Mouse (Mus musculus) heart, embryonic 11.5 days (tissue): ENCODE results near the gene Gucd1. TPM values are rescaled to one million over a fixed set of nuclear protein-coding genes. Genes with fewer than 3 reads are reported as not detected.
"Not testable (repeated sequence)": the region's sequence is repeated elsewhere in the genome, so short reads cannot be mapped to it uniquely, and the experiment has no call there.

ENCODE experiments used
- ATAC-seq: fragments of 200-750 bp; cut with Nextera tagmentation; replicated peaks from 2 replicates; pipeline ENCODE4 v1.8.0; 2017; ENCODE audit warnings: moderate library complexity; ENCODE audit not compliant: insufficient number of reproducible peaks, low FRiP score, low TSS enrichment
- H3K27ac ChIP-seq: fragments of 300-500 bp; sonication (generic); 2 replicates; pipeline ENCODE4 v1.5.1; 2014; ENCODE audit warnings: mild to moderate bottlenecking, low read depth, low read length
- H3K27me3 ChIP-seq: fragments of 300-500 bp; sonication (generic); 2 replicates; pipeline ENCODE4 v1.6.1; 2014; ENCODE audit warnings: mild to moderate bottlenecking, low read length, mixed read lengths; ENCODE audit not compliant: control insufficient read depth, insufficient read depth
- H3K36me3 ChIP-seq: fragments of 300-500 bp; sonication (generic); 2 replicates; pipeline ENCODE4 v1.6.1; 2014; ENCODE audit warnings: mild to moderate bottlenecking, low read length, moderate library complexity, mixed read lengths; ENCODE audit not compliant: control insufficient read depth, insufficient read depth
- H3K4me1 ChIP-seq: fragments of 300-500 bp; sonication (generic); 2 replicates; pipeline ENCODE4 v1.6.1; 2014; ENCODE audit warnings: low read length; ENCODE audit not compliant: control insufficient read depth, insufficient read depth
- H3K4me2 ChIP-seq: fragments of 300-500 bp; sonication (generic); 2 replicates; pipeline ENCODE4 v1.6.1; 2014; ENCODE audit warnings: mild to moderate bottlenecking, moderate library complexity
- H3K4me3 ChIP-seq: fragments of 300-500 bp; sonication (generic); 2 replicates; pipeline ENCODE4 v1.5.1; 2014; ENCODE audit warnings: low read depth, low read length
- H3K9ac ChIP-seq: fragments of 300-500 bp; sonication (generic); 2 replicates; pipeline ENCODE4 v1.6.1; 2014; ENCODE audit warnings: mild to moderate bottlenecking, low read depth, low read length, moderate library complexity
- H3K9me3 ChIP-seq: fragments of 300-500 bp; sonication (generic); replicated peaks from 2 replicates; pipeline ENCODE4 v1.6.1; 2016; ENCODE audit warnings: low read length; ENCODE audit not compliant: control insufficient read depth
- WGBS: fragments of 180-500 bp; shearing (Covaris S2); extraction: QIAGEN DNeasy Blood & Tissue Kit; methylation state at CpG from one replicate; pipeline ENCODE4 v1.1.7; 2014; ENCODE audit not compliant: insufficient replicate concordance; 5-methylcytosine and 5-hydroxymethylcytosine counted together
- polyA plus RNA-seq: library from polyadenylated mRNA; unstranded; fragments of >200 nt; fragmentation: Nextera tagmentation; extraction: Ambion mirVana; gene quantifications from 2 replicates; pipeline ENCODE4 v1.2.1, GENCODE M21; 2014

The Gucd1 gene
- polyA plus RNA-seq, 1 experiment from 2014 or later = 30.5 TPM

DNA sequence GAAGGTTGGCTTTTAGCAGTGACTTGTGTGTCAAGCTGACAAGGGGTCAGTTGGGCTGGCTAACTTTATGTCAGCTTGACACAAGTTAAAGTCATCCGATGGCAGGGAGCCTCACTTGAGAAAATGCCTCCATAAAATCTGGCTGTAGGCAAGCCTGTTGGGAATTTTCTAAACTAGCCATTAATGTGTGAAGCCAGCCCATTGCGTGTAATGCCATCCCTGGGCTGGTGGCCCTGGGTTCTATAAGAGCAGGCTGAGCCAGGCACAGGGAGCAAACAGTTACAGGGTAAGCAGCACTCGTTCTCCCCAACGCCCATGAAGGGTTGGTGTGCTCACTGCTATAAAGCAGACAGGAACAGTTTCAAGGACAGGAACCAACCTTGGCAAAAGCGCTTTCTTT, 35.5 kb downstream of the Gucd1 start:
- no peak for ATAC-seq
- Histone ChIP-seq H3K9ac (no peak overlapping the region), H3K4me2 (no peak overlapping the region), H3K27me3 (no peaks in the 10 kb centered on the region), H3K27ac (no peak overlapping the region), H3K4me1 (no peaks in the 10 kb centered on the region), H3K36me3 (no peaks in the 10 kb centered on the region), H3K9me3 (no peaks in the 10 kb centered on the region), H3K4me3 (no peak overlapping the region)
- 81% methylated on average over 5 of the region's 5 CpGs for WGBS

DNA sequence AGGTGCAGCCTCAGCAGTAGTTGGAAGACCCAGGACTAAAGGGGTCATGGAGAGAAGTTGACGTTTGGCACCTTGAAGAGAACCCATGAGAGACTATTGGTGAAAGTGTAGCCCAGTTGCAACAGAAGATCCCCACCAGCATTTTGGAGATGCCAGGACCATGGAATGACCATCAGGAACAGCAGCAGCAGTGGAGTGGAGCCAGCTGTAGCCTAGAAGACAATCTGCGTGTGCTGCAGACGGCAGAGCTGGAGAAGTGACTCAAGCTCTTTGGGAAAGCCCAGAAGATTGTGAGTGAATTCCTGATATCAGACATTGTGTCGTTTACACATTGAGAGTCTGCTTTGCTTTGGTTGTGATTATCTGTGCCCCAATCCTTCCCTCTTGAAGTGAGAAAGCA, 36.1 kb downstream of the Gucd1 start:
- Histone ChIP-seq H3K36me3 (no peaks in the 10 kb centered on the region), H3K4me2 (no peak overlapping the region), H3K9me3 (no peaks in the 10 kb centered on the region), H3K27me3 (no peaks in the 10 kb centered on the region), H3K9ac (no peak overlapping the region), H3K4me1 (no peaks in the 10 kb centered on the region), H3K4me3 (no peak overlapping the region), H3K27ac (no peak overlapping the region)
- WGBS = 53% methylated on average over 4 of the region's 4 CpGs
- ATAC-seq = no peak

DNA sequence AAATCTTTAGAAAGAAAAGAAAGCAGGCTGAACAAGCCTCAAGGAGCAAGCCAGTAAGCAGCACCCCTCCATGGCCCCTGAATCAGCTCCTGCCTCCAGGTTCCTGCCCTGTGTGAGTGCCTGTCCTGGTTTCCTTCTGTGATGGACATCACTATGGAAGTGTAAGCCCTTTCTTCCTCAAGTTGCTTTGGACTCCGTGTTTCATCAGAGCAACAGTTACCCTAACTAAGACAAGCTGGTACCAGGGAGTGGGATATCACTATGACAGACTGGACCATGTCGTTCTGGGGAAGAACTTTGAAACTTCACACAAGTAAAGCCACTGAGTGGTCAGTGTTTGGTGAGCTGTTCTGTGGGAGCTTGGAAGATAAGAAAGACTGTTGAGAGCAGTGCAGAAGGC, 37.8 kb downstream of the Gucd1 start:
- Histone ChIP-seq H3K27ac (no peak overlapping the region), H3K9me3 (no peaks in the 10 kb centered on the region), H3K36me3 (no peaks in the 10 kb centered on the region), H3K27me3 (no peaks in the 10 kb centered on the region), H3K4me2 (no peak overlapping the region), H3K9ac (no peak overlapping the region), H3K4me3 (no peak overlapping the region), H3K4me1 (peaks cover under 1% of the 10 kb centered on the region; the same call in 1 of the 2 replicates)
- ATAC-seq = no peak
- WGBS = 71% methylated on average over 2 of the region's 2 CpGs

DNA sequence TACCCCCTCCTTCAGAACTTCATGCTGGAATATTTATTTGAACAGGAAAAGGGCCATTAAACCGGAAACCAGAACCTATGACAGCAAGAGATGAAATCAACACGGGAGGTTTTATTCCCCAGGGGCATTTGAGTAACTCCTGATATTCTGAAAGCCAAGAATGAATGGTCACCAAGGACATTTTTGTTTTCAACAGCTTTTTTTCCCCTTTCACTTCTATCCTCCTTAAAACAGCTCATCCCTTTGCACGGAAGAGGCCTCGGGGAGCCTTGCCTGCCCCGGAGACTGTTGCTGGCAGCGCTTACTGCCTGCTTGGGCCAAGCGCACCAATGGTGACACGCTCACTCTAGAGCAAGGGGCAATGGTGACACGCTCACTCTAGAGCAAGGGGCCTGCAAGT, 40.7 kb downstream of the Gucd1 start:
- H3K36me3 ChIP-seq = no peaks in the 10 kb centered on the region
- peaks cover 5% of the 10 kb centered on the region; the same call in 1 of the 2 replicates for H3K4me1 ChIP-seq
- H3K27me3 ChIP-seq = no peaks in the 10 kb centered on the region
- no peak overlapping the region for H3K27ac ChIP-seq
- ATAC-seq = no peak
- no peak overlapping the region for H3K4me3 ChIP-seq
- H3K9ac ChIP-seq = no peak overlapping the region
- 78% methylated on average over 9 of the region's 9 CpGs for WGBS
- no peaks in the 10 kb centered on the region for H3K9me3 ChIP-seq
- H3K4me2 ChIP-seq = no peak overlapping the region

DNA sequence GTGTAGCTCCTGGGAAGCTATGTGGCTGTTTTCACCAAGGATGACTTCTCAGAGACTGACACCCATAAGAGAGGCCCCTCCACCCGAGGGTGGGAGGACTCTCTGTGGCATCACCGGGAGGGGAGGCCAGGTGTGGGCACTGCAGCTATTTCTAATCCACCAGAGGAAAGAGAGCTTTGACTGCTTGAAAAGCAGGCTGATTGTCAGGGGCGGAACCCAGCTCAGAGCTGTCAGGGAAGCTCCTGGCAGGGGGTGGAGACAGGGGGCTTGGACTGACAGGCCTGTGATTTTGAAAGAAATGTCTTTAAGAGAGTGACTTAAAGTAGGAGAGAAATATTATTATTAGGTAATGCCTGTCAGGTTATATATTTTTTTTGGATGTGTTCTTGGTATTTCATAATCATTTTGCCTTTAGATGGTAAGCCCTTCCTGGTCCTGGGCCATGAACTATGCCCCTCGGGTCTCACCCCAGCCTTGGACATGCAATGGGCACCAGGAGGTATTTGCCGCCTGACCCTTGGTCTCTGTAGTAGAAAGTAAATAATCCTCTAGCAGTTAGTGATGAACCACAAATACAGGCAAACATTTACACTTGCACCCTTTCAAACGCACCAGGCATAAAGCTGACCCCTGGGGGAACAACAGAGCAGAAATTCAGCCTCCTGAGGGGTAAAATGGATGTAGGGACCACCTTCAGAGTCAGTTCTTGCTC, 42.5 kb downstream of the Gucd1 start:
- H3K4me2 ChIP-seq, ATAC-seq, H3K4me3 ChIP-seq, H3K27ac ChIP-seq, H3K9me3 ChIP-seq, H3K27me3 ChIP-seq, H3K36me3 ChIP-seq, H3K9ac ChIP-seq, H3K4me1 ChIP-seq: not testable (repeated sequence)
- 39% methylated on average over 4 of the region's 6 CpGs for WGBS

DNA sequence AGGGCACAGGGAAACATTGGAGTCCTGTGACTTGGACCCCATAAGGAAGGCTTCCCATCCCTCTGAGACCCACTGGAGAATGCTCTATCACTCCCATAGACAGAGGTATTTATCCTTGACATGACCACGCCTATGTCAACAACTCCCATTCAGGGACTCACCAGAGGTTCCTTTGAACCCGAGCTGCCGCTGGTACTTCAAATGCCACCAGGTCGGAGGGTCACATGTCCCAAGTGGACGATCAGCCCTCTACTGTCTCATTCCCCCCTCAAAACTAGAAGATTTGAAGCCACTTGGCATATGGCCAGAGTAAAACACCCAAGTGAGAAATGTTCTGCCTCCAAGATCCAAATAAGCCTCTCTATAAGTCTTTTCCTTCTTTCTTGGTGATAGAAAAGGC, 43.2 kb downstream of the Gucd1 start:
- no peak for ATAC-seq
- H3K4me3 ChIP-seq = no peak overlapping the region
- H3K9me3 ChIP-seq = no peaks in the 10 kb centered on the region
- 29% methylated on average over 5 of the region's 5 CpGs for WGBS
- no peak overlapping the region for H3K9ac ChIP-seq
- H3K4me2 ChIP-seq = no peak overlapping the region
- no peak overlapping the region for H3K27ac ChIP-seq
- H3K36me3 ChIP-seq = no peaks in the 10 kb centered on the region
- peaks cover 5% of the 10 kb centered on the region; the same call in 1 of the 2 replicates for H3K4me1 ChIP-seq
- no peaks in the 10 kb centered on the region for H3K27me3 ChIP-seq

DNA sequence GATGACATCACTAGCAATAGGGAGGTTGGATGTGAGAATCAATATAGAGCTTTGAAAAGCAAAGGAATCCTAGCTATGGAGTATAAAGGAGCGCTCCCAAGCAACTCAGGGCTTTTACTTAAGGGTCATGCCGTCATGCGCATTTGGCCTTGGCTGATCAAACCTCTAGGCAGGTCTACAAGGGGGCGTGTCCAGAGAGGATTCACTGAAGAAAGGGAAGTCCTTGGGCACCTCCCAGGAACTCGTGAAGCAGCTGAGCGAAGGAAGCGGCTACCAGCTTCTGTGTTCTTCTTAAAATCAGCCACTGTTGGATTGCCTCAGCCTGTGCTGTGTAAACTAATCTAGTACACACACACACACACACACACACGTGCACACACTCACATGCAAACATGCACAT, 44.4 kb downstream of the Gucd1 start:
- Histone ChIP-seq H3K4me3 (no peak overlapping the region), H3K4me1 (peaks cover 5% of the 10 kb centered on the region; the same call in 1 of the 2 replicates), H3K27ac (no peak overlapping the region), H3K4me2 (no peak overlapping the region), H3K9ac (no peak overlapping the region), H3K9me3 (no peaks in the 10 kb centered on the region), H3K27me3 (no peaks in the 10 kb centered on the region), H3K36me3 (no peaks in the 10 kb centered on the region)
- WGBS = 73% methylated on average over 8 of the region's 8 CpGs
- ATAC-seq = no peak

DNA sequence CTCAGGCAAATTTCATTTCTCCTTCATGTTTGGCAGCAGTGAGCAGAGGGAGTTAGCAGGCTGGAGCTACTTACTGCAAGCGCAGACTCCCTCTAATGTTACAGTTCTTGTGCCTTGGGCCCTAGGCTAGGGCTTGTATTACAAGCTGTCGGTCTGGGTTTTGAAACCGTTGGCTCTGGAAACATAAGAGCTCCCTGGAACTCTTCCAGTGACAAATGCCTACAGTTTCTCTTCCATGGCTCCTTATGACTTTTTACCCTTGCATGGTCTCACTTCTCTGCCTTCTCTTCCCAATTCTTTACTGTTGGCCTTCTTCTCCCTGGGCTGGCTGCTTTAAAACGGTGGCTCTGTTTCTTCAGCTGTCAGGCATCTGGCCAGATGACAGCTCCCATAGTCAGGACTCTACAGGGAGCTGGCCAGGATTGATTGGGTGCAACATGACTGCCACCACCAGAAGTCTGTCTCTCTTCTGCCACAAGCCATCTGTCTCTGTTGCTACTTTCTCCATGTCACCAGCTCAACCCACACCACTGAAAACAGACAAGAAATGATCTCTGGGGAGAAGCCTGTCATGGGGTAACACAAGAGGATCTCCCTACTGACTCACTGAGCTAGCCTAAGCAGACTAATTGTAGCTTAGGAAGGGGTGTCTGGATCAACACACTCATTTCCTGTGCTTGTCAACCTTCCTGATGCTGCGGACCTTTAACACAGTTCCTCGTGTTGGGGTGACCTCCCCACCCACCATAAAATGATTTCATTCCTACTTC, 51.8 kb downstream of the Gucd1 start:
- WGBS = 50% methylated on average over 6 of the region's 6 CpGs
- H3K4me1 ChIP-seq = peaks cover 4% of the 10 kb centered on the region; the same call in 1 of the 2 replicates
- no peaks in the 10 kb centered on the region for H3K27me3 ChIP-seq
- no peak overlapping the region for H3K4me3 ChIP-seq
- no peaks in the 10 kb centered on the region for H3K9me3 ChIP-seq
- H3K27ac ChIP-seq = no peak overlapping the region
- H3K9ac ChIP-seq = no peak overlapping the region
- ATAC-seq = no peak
- H3K4me2 ChIP-seq = no peak overlapping the region
- no peaks in the 10 kb centered on the region for H3K36me3 ChIP-seq
